Mouse (Mus musculus) neural tube, embryonic 14.5 days (tissue): ENCODE measurements around the gene Arpc1b. TPM values are rescaled to one million over a fixed set of nuclear protein-coding genes. Genes with fewer than 3 reads are reported as not detected.
"Not testable (repeated sequence)": the region's sequence is repeated elsewhere in the genome, so short reads cannot be mapped to it uniquely, and the experiment has no call there.

ENCODE experiments used
- ATAC-seq: fragments of 200-750 bp; cut with Nextera tagmentation; 2 replicates; pipeline ENCODE4 v1.8.0; 2017; ENCODE audit warnings: low read depth, mild to moderate bottlenecking, moderate TSS enrichment, moderate library complexity
- H3K27ac ChIP-seq: fragments of 300-500 bp; sonication (generic); 2 replicates; pipeline ENCODE4 v1.5.1; 2014; ENCODE audit warnings: low read depth, mild to moderate bottlenecking, control low read depth, low read length, moderate library complexity, mixed read lengths
- H3K27me3 ChIP-seq: fragments of 300-500 bp; sonication (generic); 2 replicates; pipeline ENCODE4 v1.6.1; 2014; ENCODE audit warnings: low read length; ENCODE audit not compliant: control insufficient read depth, insufficient read depth
- H3K36me3 ChIP-seq: fragments of 300-500 bp; sonication (generic); 2 replicates; pipeline ENCODE4 v1.6.1; 2014; ENCODE audit warnings: low read length, mixed read lengths; ENCODE audit not compliant: control insufficient read depth, insufficient read depth
- H3K4me1 ChIP-seq: fragments of 300-500 bp; sonication (generic); 2 replicates; pipeline ENCODE4 v1.6.1; 2014; ENCODE audit warnings: low read length; ENCODE audit not compliant: control insufficient read depth, insufficient read depth
- H3K4me2 ChIP-seq: fragments of 300-500 bp; sonication (generic); 2 replicates; pipeline ENCODE4 v1.6.1; 2014; ENCODE audit warnings: mild to moderate bottlenecking, low read depth, low read length, control low read depth
- H3K4me3 ChIP-seq: fragments of 300-500 bp; sonication (generic); 2 replicates; pipeline ENCODE4 v1.5.1; 2014; ENCODE audit warnings: low read depth, low read length, control low read depth, mixed read lengths
- H3K9ac ChIP-seq: fragments of 300-500 bp; sonication (generic); replicated peaks from 2 replicates; pipeline ENCODE4 v1.6.1; 2014; ENCODE audit warnings: low read depth, mild to moderate bottlenecking, control low read depth, low read length, mixed read lengths
- H3K9me3 ChIP-seq: fragments of 300-500 bp; sonication (generic); 2 replicates; pipeline ENCODE4 v1.6.1; 2016; ENCODE audit warnings: low read length; ENCODE audit not compliant: control insufficient read depth
- WGBS: fragments of 180-500 bp; shearing (Covaris S2); extraction: QIAGEN DNeasy Blood & Tissue Kit; methylation state at CpG from one replicate; pipeline ENCODE4 v1.1.7; 2014; 5-methylcytosine and 5-hydroxymethylcytosine counted together
- polyA plus RNA-seq: library from polyadenylated mRNA; unstranded; fragments of >200 nt; fragmentation: Nextera tagmentation; extraction: Ambion mirVana; gene quantifications from 2 replicates; pipeline ENCODE4 v1.2.1, GENCODE M21; 2014

The Arpc1b gene
- polyA plus RNA-seq, 1 experiment from 2014 or later, result 14.1 TPM

GRCm38 (mm10) chr5:145118005-145118404 is 4.0 kb downstream of the Arpc1b start:
- Histone ChIP-seq H3K27me3 (no peaks in the 10 kb centered on the region), H3K4me1 (no peaks in the 10 kb centered on the region), H3K36me3 (no peaks in the 10 kb centered on the region), H3K4me2 (no peak overlapping the region), H3K4me3 (no peak overlapping the region), H3K9ac (no peak overlapping the region), H3K27ac (no peak overlapping the region), H3K9me3 (no peaks in the 10 kb centered on the region)
- WGBS, result 67% methylated on average over 6 of the region's 6 CpGs
- no peak for ATAC-seq

GRCm38 (mm10) chr5:145118461-145118860 is 4.4 kb downstream of the Arpc1b start:
- no peaks in the 10 kb centered on the region for H3K9me3 ChIP-seq
- no peak overlapping the region for H3K9ac ChIP-seq
- no peaks in the 10 kb centered on the region for H3K4me1 ChIP-seq
- ATAC-seq, result no peak
- H3K4me2 ChIP-seq, result no peak overlapping the region
- no peaks in the 10 kb centered on the region for H3K27me3 ChIP-seq
- no peak overlapping the region for H3K27ac ChIP-seq
- no peak overlapping the region for H3K4me3 ChIP-seq
- WGBS, result 85% methylated on average over 5 of the region's 5 CpGs
- H3K36me3 ChIP-seq, result no peaks in the 10 kb centered on the region

GRCm38 (mm10) chr5:145119385-145119784 is 5.4 kb downstream of the Arpc1b start:
- WGBS, result 96% methylated on average over 2 of the region's 2 CpGs
- H3K4me1 ChIP-seq, result no peaks in the 10 kb centered on the region
- ATAC-seq, result no peak

DNA sequence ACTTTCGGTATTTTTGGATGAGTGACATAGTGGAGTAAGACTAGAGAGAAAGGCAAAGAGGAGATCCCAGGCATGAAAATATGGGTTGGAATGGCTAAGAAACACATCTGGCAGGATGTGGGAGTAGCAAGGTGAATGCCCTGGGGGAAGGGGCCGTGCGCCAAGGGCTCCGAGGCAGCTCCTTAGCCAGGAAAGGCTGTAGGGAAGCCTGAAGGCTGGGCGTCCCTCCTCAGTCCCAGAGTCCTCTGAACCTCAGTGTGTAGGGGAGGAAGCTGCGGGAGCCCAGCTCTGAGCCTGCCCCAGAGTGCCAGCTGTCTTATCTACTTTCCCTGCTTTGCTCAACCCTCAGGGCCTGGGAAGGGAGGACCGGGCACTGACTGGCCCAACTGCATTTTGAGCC is 6.9 kb downstream of the Arpc1b start:
- no peaks in the 10 kb centered on the region for H3K9me3 ChIP-seq
- H3K9ac ChIP-seq, result no peak overlapping the region
- no peak overlapping the region for H3K27ac ChIP-seq
- WGBS, result 75% methylated on average over 7 of the region's 7 CpGs
- no peaks in the 10 kb centered on the region for H3K27me3 ChIP-seq
- no peak overlapping the region for H3K4me2 ChIP-seq
- H3K36me3 ChIP-seq, result peaks cover 3% of the 10 kb centered on the region; the same call in 1 of the 2 replicates
- H3K4me1 ChIP-seq, result no peaks in the 10 kb centered on the region
- H3K4me3 ChIP-seq, result no peak overlapping the region
- no peak for ATAC-seq

More at GRCm38 (mm10) chr5:145119385-145119784, 5.4 kb downstream of the Arpc1b start:
- Histone ChIP-seq H3K27ac (no peak overlapping the region), H3K27me3 (no peaks in the 10 kb centered on the region), H3K9me3 (no peaks in the 10 kb centered on the region), H3K4me2 (no peak overlapping the region), H3K36me3 (no peaks in the 10 kb centered on the region), H3K4me3 (no peak overlapping the region), H3K9ac (no peak overlapping the region)

GRCm38 (mm10) chr5:145123396-145123795 is 9.4 kb downstream of the Arpc1b start:
- Histone ChIP-seq H3K36me3 (peaks cover 12% of the 10 kb centered on the region; the same call in 1 of the 2 replicates), H3K4me3 (no peak overlapping the region), H3K9ac (no peak overlapping the region), H3K27ac (no peak overlapping the region), H3K4me1 (no peaks in the 10 kb centered on the region), H3K9me3 (no peaks in the 10 kb centered on the region), H3K4me2 (no peak overlapping the region), H3K27me3 (no peaks in the 10 kb centered on the region)
- 94% methylated on average over 19 of the region's 19 CpGs for WGBS
- ATAC-seq, result no peak

DNA sequence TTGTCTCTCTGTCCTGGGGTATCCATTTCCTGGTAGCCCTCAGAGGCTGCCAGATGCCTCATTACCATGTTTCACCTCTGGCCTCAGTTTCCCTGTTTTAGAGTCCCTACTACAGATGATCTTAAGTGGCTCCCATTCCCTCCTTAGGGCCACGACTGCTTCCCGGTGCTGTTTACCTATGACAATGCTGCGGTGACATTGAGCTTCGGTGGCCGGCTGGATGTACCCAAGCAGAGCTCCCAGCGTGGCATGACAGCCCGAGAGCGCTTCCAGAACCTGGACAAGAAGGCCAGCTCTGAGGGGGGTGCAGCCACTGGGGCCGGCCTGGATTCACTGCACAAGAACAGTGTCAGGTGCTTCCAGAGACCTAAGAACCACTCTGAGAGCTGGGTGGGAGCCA is 12.6 kb downstream of the Arpc1b start:
- WGBS, result 95% methylated on average over 9 of the region's 9 CpGs
- H3K27ac ChIP-seq, result no peak overlapping the region
- ATAC-seq, result no peak
- H3K36me3 ChIP-seq, result peaks cover 35% of the 10 kb centered on the region
- no peak overlapping the region for H3K4me2 ChIP-seq
- no peak overlapping the region for H3K4me3 ChIP-seq
- H3K9me3 ChIP-seq, result no peaks in the 10 kb centered on the region
- H3K9ac ChIP-seq, result no peak overlapping the region
- no peaks in the 10 kb centered on the region for H3K4me1 ChIP-seq
- no peaks in the 10 kb centered on the region for H3K27me3 ChIP-seq

DNA sequence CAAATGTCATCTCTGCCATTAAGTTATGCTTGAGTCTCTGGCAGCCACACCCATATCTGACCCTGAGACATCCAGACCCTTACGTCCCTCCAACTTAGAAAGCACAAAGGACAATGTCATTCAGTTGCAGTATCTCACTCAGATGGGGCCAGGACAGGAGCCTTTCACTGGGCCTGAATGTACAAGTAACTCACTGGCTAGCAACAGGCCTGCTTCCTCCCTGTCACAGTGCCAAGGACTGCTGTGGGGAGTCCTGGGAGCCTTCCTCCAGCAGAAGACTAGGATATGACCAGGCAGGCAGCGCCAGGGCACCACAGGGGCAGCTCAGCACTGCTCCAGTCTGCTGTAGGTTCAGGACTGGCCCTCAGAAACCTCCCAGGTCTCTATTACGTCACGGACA is 15.1 kb downstream of the Arpc1b start:
- H3K4me1 ChIP-seq, result no peaks in the 10 kb centered on the region
- no peaks in the 10 kb centered on the region for H3K9me3 ChIP-seq
- no peak overlapping the region for H3K4me2 ChIP-seq
- H3K27ac ChIP-seq, result no peak overlapping the region
- WGBS, result 94% methylated on average over 4 of the region's 4 CpGs
- H3K36me3 ChIP-seq, result peaks cover 57% of the 10 kb centered on the region
- no peak for ATAC-seq
- H3K27me3 ChIP-seq, result no peaks in the 10 kb centered on the region
- no peak overlapping the region for H3K9ac ChIP-seq
- H3K4me3 ChIP-seq, result no peak overlapping the region

DNA sequence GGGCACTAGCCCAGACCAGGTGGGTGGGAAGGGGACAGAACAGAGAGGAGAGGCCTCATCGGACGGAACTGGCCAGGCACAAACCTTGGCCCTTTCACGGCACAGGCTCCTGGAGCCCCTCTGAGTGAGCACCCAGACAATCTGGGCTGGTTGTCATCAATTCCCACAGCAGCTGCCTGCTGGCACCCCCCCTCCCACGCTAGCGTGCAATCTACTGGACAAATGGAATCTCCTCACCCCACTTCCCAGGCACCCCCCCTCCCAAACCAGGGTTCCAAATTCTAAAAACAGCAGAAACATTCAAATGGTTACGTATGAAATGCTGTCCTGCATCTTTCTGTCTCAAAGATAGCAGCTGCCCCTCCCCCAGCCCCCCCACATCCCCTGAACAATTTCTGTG is 15.8 kb downstream of the Arpc1b start:
- not testable (repeated sequence) for H3K4me3 ChIP-seq, ATAC-seq, H3K9me3 ChIP-seq, H3K4me1 ChIP-seq, H3K27ac ChIP-seq, H3K4me2 ChIP-seq, H3K27me3 ChIP-seq, H3K9ac ChIP-seq
- H3K36me3 ChIP-seq, result peaks cover 63% of the 10 kb centered on the region
- 88% methylated on average over 6 of the region's 6 CpGs for WGBS

GRCm38 (mm10) chr5:145130191-145130590 is 16.2 kb downstream of the Arpc1b start:
- Histone ChIP-seq H3K36me3 (peaks cover 62% of the 10 kb centered on the region), H3K27ac (no peak overlapping the region), H3K27me3 (no peaks in the 10 kb centered on the region), H3K4me3 (no peak overlapping the region), H3K9me3 (no peaks in the 10 kb centered on the region), H3K4me1 (no peaks in the 10 kb centered on the region), H3K4me2 (no peak overlapping the region), H3K9ac (no peak overlapping the region)
- no peak for ATAC-seq
- 95% methylated on average over 11 of the region's 11 CpGs for WGBS

DNA sequence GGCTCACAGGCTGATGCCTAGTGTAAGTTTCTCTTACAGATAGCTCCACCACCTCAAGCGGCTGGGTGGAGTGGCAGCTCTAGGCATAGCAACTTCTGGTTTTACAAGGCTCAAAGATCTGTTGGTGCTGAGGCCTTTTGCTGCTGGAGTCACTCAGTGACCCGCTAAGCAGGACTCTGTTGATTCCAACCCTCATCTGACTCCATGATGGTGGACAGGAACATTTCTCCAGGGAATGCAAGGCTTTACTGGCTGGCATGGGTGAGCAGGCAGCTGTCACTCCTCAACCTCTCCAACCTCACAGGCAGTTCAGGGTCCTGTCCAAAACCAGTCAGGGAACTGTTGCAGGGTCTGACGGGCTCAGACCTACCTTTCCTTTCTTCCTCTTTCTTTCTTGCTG is 17.0 kb downstream of the Arpc1b start:
- no peak overlapping the region for H3K9ac ChIP-seq
- H3K4me1 ChIP-seq, result no peaks in the 10 kb centered on the region
- no peaks in the 10 kb centered on the region for H3K27me3 ChIP-seq
- no peaks in the 10 kb centered on the region for H3K9me3 ChIP-seq
- no peak overlapping the region for H3K4me2 ChIP-seq
- no peak overlapping the region for H3K4me3 ChIP-seq
- no peak overlapping the region for H3K27ac ChIP-seq
- no peak for ATAC-seq
- H3K36me3 ChIP-seq, result peaks cover 62% of the 10 kb centered on the region
- WGBS, result 88% methylated on average over 3 of the region's 3 CpGs
